Mouse (Mus musculus) brown adipose tissue, adult 24 weeks (tissue): ENCODE measurements around the gene Kcnd3. TPM values are rescaled to one million over a fixed set of nuclear protein-coding genes. Genes with fewer than 3 reads are reported as not detected.

Experiments
- H3K27ac ChIP-seq: fragments of 200-500 bp; replicated peaks from 2 replicates; pipeline ENCODE4 v1.5.1; 2012; ENCODE audit warnings: low read depth, mild to moderate bottlenecking, low read length
- H3K4me1 ChIP-seq: fragments of 200-500 bp; 2 replicates; pipeline ENCODE4 v1.6.1; 2012; ENCODE audit warnings: low read length, mixed read lengths; ENCODE audit not compliant: control insufficient read depth, insufficient read depth, insufficient read length
- H3K4me3 ChIP-seq: fragments of 200-500 bp; 2 replicates; pipeline ENCODE4 v1.5.1; 2012; ENCODE audit warnings: low read depth, mild to moderate bottlenecking, low read length, moderate library complexity; ENCODE audit not compliant: insufficient read depth
- polyA plus RNA-seq: library from polyadenylated mRNA; stranded (reverse); fragments of >200 nt; gene quantifications from 2 replicates; pipeline ENCODE4 v1.2.4, GENCODE M21; 2012; ENCODE audit not compliant: missing spikeins, insufficient read depth, insufficient read length

Kcnd3 gene
- polyA plus RNA-seq, 1 experiment = 0.28 TPM

GRCm38 (mm10) chr3:105569950-105570349 lies 117.8 kb downstream of the Kcnd3 start:
- H3K4me1 ChIP-seq = no peaks in the 10 kb centered on the region
- H3K27ac ChIP-seq = no peak overlapping the region
- H3K4me3 ChIP-seq = no peak overlapping the region

GRCm38 (mm10) chr3:105570818-105571217 lies 118.7 kb downstream of the Kcnd3 start:
- Histone ChIP-seq H3K4me1 (no peaks in the 10 kb centered on the region), H3K4me3 (no peak overlapping the region), H3K27ac (no peak overlapping the region)

- Histone ChIP-seq H3K27ac (no peak overlapping the region), H3K4me3 (no peak overlapping the region), H3K4me1 (no peaks in the 10 kb centered on the region)
Observed at GRCm38 (mm10) chr3:105571944-105572343, 119.8 kb downstream of the Kcnd3 start.

GRCm38 (mm10) chr3:105573156-105573555 lies 121.0 kb downstream of the Kcnd3 start:
- Histone ChIP-seq H3K4me3 (no peak overlapping the region), H3K4me1 (no peaks in the 10 kb centered on the region), H3K27ac (no peak overlapping the region)

GRCm38 (mm10) chr3:105578320-105578719 lies 126.2 kb downstream of the Kcnd3 start:
- Histone ChIP-seq H3K4me1 (no peaks in the 10 kb centered on the region), H3K27ac (no peak overlapping the region), H3K4me3 (no peak overlapping the region)

GRCm38 (mm10) chr3:105581119-105581518 lies 129.0 kb downstream of the Kcnd3 start:
- H3K4me1 ChIP-seq = no peaks in the 10 kb centered on the region

GRCm38 (mm10) chr3:105585734-105586159 lies 133.6 kb downstream of the Kcnd3 start:
- H3K4me1 ChIP-seq = no peaks in the 10 kb centered on the region
- H3K4me3 ChIP-seq = no peak overlapping the region
- no peak overlapping the region for H3K27ac ChIP-seq

More at GRCm38 (mm10) chr3:105581119-105581518, 129.0 kb downstream of the Kcnd3 start:
- no peak overlapping the region for H3K4me3 ChIP-seq
- H3K27ac ChIP-seq = no peak overlapping the region

GRCm38 (mm10) chr3:105590056-105590672 lies 138.0 kb downstream of the Kcnd3 start:
- no peaks in the 10 kb centered on the region for H3K4me1 ChIP-seq
- no peak overlapping the region for H3K4me3 ChIP-seq
- no peak overlapping the region for H3K27ac ChIP-seq

GRCm38 (mm10) chr3:105591766-105592165 lies 139.6 kb downstream of the Kcnd3 start:
- H3K4me3 ChIP-seq = no peak overlapping the region
- H3K27ac ChIP-seq = no peak overlapping the region
- H3K4me1 ChIP-seq = no peaks in the 10 kb centered on the region

GRCm38 (mm10) chr3:105592246-105592645 lies 140.1 kb downstream of the Kcnd3 start:
- Histone ChIP-seq H3K4me3 (no peak overlapping the region), H3K27ac (no peak overlapping the region), H3K4me1 (no peaks in the 10 kb centered on the region)

GRCm38 (mm10) chr3:105600483-105600882 lies 148.4 kb downstream of the Kcnd3 start:
- no peak overlapping the region for H3K27ac ChIP-seq
- no peaks in the 10 kb centered on the region for H3K4me1 ChIP-seq
- no peak overlapping the region for H3K4me3 ChIP-seq

GRCm38 (mm10) chr3:105602966-105603365 lies 150.8 kb downstream of the Kcnd3 start:
- Histone ChIP-seq H3K4me1 (no peaks in the 10 kb centered on the region), H3K4me3 (no peak overlapping the region), H3K27ac (no peak overlapping the region)

GRCm38 (mm10) chr3:105605726-105606125 lies 153.6 kb downstream of the Kcnd3 start:
- H3K4me1 ChIP-seq = no peaks in the 10 kb centered on the region
- H3K27ac ChIP-seq = no peak overlapping the region
- H3K4me3 ChIP-seq = no peak overlapping the region

GRCm38 (mm10) chr3:105608857-105609256 lies 156.7 kb downstream of the Kcnd3 start:
- no peaks in the 10 kb centered on the region for H3K4me1 ChIP-seq
- no peak overlapping the region for H3K27ac ChIP-seq
- H3K4me3 ChIP-seq = no peak overlapping the region

GRCm38 (mm10) chr3:105611531-105612422 lies 159.6 kb downstream of the Kcnd3 start:
- Histone ChIP-seq H3K27ac (no peak overlapping the region), H3K4me1 (no peaks in the 10 kb centered on the region), H3K4me3 (no peak overlapping the region)

- no peak overlapping the region for H3K27ac ChIP-seq
- no peak overlapping the region for H3K4me3 ChIP-seq
- no peaks in the 10 kb centered on the region for H3K4me1 ChIP-seq
Observed at GRCm38 (mm10) chr3:105612423-105612814, 160.3 kb downstream of the Kcnd3 start.
